In genomic region chr1:75847681-75848080, GRCm38 (mm10) we compare ENCODE assay signal across 21 mouse cellular contexts.
DNase-seq lines count a peak whose midpoint lies in the region; ATAC-seq lines count a peak whose summit lies in the region.
"Had no signal": no experiment of that assay in that cellular context is flagged by ENCODE, and none has a peak within 500 bp of the region (broad histone marks: within the 10 kb centered on the region; RNA-seq: fewer than 3 reads in every experiment).

No protein-coding gene starts in this region.

- peak; percentile 81 for ATAC-seq in cerebellum, adult (ENCODE audit: insufficient number of reproducible peaks, low FRiP score, low TSS enrichment)
- ATAC-seq in limb, embryonic 11.5 days (ENCODE audit: insufficient number of reproducible peaks, low FRiP score, low TSS enrichment, low read depth) = no peak
- no peak for ATAC-seq in limb, embryonic 12.5 days (ENCODE audit: insufficient number of reproducible peaks, insufficient read depth, low FRiP score, low TSS enrichment, low read depth)
- ATAC-seq in erythroblast, adult 5-6 weeks (replicated peaks; ENCODE audit: low FRiP score, poor library complexity, severe bottlenecking) = no peak
- ATAC-seq: intestine, embryonic 15.5 days; liver, postnatal 0 days had no signal

- no peak overlapping the region for H3K27ac ChIP-seq in limb, embryonic 11.5 days (replicated peaks; ENCODE audit: low read depth, low read length)
- H3K27ac ChIP-seq in limb, embryonic 10.5 days = no peak overlapping the region
- H3K27ac ChIP-seq in limb, embryonic 12.5 days = 0 out of 2 replicates have a peak overlapping the region, but pooled peaks have one; percentile 7
- H3K27ac ChIP-seq: gastrocnemius, adult 2 months; heart, embryonic 15.5 days; hindbrain, embryonic 15.5 days; intestine, embryonic 15.5 days; midbrain, embryonic 12.5 days had no signal

- H3K27me3 ChIP-seq in limb, embryonic 11.5 days (ENCODE audit: control insufficient read depth, insufficient read depth, low read length) = no peaks in the 10 kb centered on the region
- H3K27me3 ChIP-seq in limb, embryonic 10.5 days (ENCODE audit: low read depth, poor library complexity, severe bottlenecking) = no peaks in the 10 kb centered on the region; the same call in 1 of the 2 replicates
- no peaks in the 10 kb centered on the region for H3K27me3 ChIP-seq in limb, embryonic 12.5 days
- H3K27me3 ChIP-seq: heart, embryonic 15.5 days; hindbrain, embryonic 15.5 days; intestine, embryonic 15.5 days had no signal

- no peak overlapping the region for H3K4me3 ChIP-seq in limb, embryonic 11.5 days (ENCODE audit: low read depth, low read length)
- H3K4me3 ChIP-seq in limb, embryonic 10.5 days = no peak overlapping the region
- no peak overlapping the region for H3K4me3 ChIP-seq in limb, embryonic 12.5 days (replicated peaks)
- H3K4me3 ChIP-seq: gastrocnemius, adult 2 months; heart, embryonic 15.5 days; hindbrain, embryonic 15.5 days; intestine, embryonic 15.5 days; midbrain, embryonic 12.5 days had no signal

- H3K4me2 ChIP-seq in limb, embryonic 11.5 days (ENCODE audit: low read depth, severe bottlenecking) = no peak overlapping the region
- no peak overlapping the region for H3K4me2 ChIP-seq in limb, embryonic 12.5 days
- H3K4me2 ChIP-seq: heart, embryonic 15.5 days; hindbrain, embryonic 15.5 days; intestine, embryonic 15.5 days; liver, embryonic 11.5 days; midbrain, embryonic 12.5 days had no signal

- H3K4me1 ChIP-seq in limb, embryonic 11.5 days (ENCODE audit: control insufficient read depth, insufficient read depth, low read length) = peaks cover 12% of the 10 kb centered on the region
- peaks cover 33% of the 10 kb centered on the region for H3K4me1 ChIP-seq in limb, embryonic 10.5 days
- H3K4me1 ChIP-seq in limb, embryonic 12.5 days (replicated peaks) = peaks cover 27% of the 10 kb centered on the region
- H3K4me1 ChIP-seq: heart, embryonic 15.5 days had no signal

- no peak for DNase-seq in cerebellum, postnatal 4 days (ENCODE audit: low spot score in 2 of 2)
- peak; percentile 19 for DNase-seq in limb, embryonic 11.5 days (ENCODE audit: low spot score)
- no peak for DNase-seq in limb, embryonic 10.5 days (ENCODE audit: low spot score)
- peak; percentile 64 for DNase-seq in cerebellum, adult 9-11 months
- no peak for DNase-seq in adrenal gland, postnatal 4 days (ENCODE audit: low spot score in 2 of 2)
- DNase-seq: adrenal gland, postnatal 14 days; gastrocnemius, adult 2 months; heart, postnatal 4 days; kidney, adult 8-10 months; kidney, postnatal 10 days; liver, postnatal 0 days; lung, postnatal 10 days; spleen, adult 18-20 months had no signal

- H3K9ac ChIP-seq in limb, embryonic 11.5 days (ENCODE audit: low read length) = no peak overlapping the region
- H3K9ac ChIP-seq in limb, embryonic 12.5 days (replicated peaks) = no peak overlapping the region
- H3K9ac ChIP-seq: heart, embryonic 15.5 days; hindbrain, embryonic 15.5 days; intestine, embryonic 15.5 days; liver, postnatal 0 days; midbrain, embryonic 12.5 days had no signal

- H3K9me3 ChIP-seq in limb, embryonic 11.5 days (ENCODE audit: control insufficient read depth, low read length) = no peaks in the 10 kb centered on the region
- H3K9me3 ChIP-seq in limb, embryonic 10.5 days (replicated peaks) = no peaks in the 10 kb centered on the region
- no peaks in the 10 kb centered on the region for H3K9me3 ChIP-seq in limb, embryonic 12.5 days
- H3K9me3 ChIP-seq: heart, embryonic 15.5 days; hindbrain, embryonic 15.5 days; intestine, embryonic 15.5 days; midbrain, embryonic 12.5 days had no signal

- H3K36me3 ChIP-seq in limb, embryonic 11.5 days (ENCODE audit: control insufficient read depth, insufficient read depth, low read length) = no peaks in the 10 kb centered on the region
- no peaks in the 10 kb centered on the region for H3K36me3 ChIP-seq in limb, embryonic 10.5 days
- no peaks in the 10 kb centered on the region for H3K36me3 ChIP-seq in limb, embryonic 12.5 days
- H3K36me3 ChIP-seq: heart, embryonic 15.5 days; hindbrain, embryonic 15.5 days; intestine, embryonic 15.5 days; midbrain, embryonic 12.5 days had no signal

- WGBS in limb, embryonic 11.5 days = 78% methylated on average over 3 of the region's 3 CpGs
- 76% methylated on average over 3 of the region's 3 CpGs for WGBS in limb, embryonic 10.5 days
- 71% methylated on average over 3 of the region's 3 CpGs for WGBS in limb, embryonic 12.5 days

Comparison
In these comparisons a context has a peak if more than half of its experiments do, and no peak if none do; other contexts are left out.
1. DNase-seq: peak in limb, embryonic 11.5 days (single experiment) and cerebellum, adult 9-11 months (single experiment); none in cerebellum, postnatal 4 days (0 of 2), limb, embryonic 10.5 days (single experiment) and adrenal gland, postnatal 4 days (0 of 2).